Mouse (Mus musculus): Measurements from ENCODE around the gene Sirt6. TPM values are rescaled to one million over a fixed set of nuclear protein-coding genes. Genes with fewer than 3 reads are reported as not detected.

The Sirt6 gene
- total RNA-seq, 2 experiments from 2014 or later, result 28.0 to 29.3 TPM

Other genes starting within 250 kb of the Sirt6 start
- 10 to 100 TPM; 85.7 to 94.7 TPM for gene Fzr1, start 249.3 kb downstream of the Sirt6 start, total RNA-seq (2021)
- 10 to 100 TPM; 79.3 to 83.5 TPM for gene Dohh, start 243.4 kb downstream of the Sirt6 start, total RNA-seq (2021)
- gene Gm48551, start 243.3 kb downstream of the Sirt6 start, total RNA-seq (2021), result 1 to 10 TPM; 3.4 to 5.0 TPM
- 1 to 10 TPM; 2.5 to 3.5 TPM for gene Gm48552, start 238.8 kb downstream of the Sirt6 start, total RNA-seq (2021)
- 1 to 10 TPM; 2.0 to 2.2 TPM for gene Smim24, start 234.7 kb downstream of the Sirt6 start, total RNA-seq (2021)
- 10 to 100 TPM; 40.7 to 44.6 TPM for gene Nfic, start 172.2 kb downstream of the Sirt6 start, total RNA-seq (2021)
- gene Celf5, start 145.1 kb downstream of the Sirt6 start, total RNA-seq (2021), result 100 to 1,000 TPM; 287 to 297 TPM
- gene Ncln, start 131.4 kb downstream of the Sirt6 start, total RNA-seq (2021), result 100 to 1,000 TPM in 1 of 2 experiments, 10 to 100 TPM in 1; 94.8 to 102 TPM
- under 1 TPM; 0.18 to 0.28 TPM for gene S1pr4, start 127.7 kb downstream of the Sirt6 start, total RNA-seq (2021)
- gene Gna15, start 103.6 kb downstream of the Sirt6 start, total RNA-seq (2021), result 1 to 10 TPM; 2.3 to 2.9 TPM
- gene Gna11, start 82.6 kb downstream of the Sirt6 start, total RNA-seq (2021), result 100 to 1,000 TPM; 111 to 118 TPM
- gene Aes, start 68.3 kb downstream of the Sirt6 start, total RNA-seq (2021), result 100 to 1,000 TPM; 542 to 558 TPM
- gene Tle2, start 53.2 kb downstream of the Sirt6 start, total RNA-seq (2021), result 10 to 100 TPM; 20.9 to 22.4 TPM
- 1 to 10 TPM in 1 of 2 experiments, under 1 TPM in 1; 0.93 to 3.0 TPM for gene Tle6, start 26.7 kb downstream of the Sirt6 start, total RNA-seq (2021)
- gene BC025920, start 21.5 kb downstream of the Sirt6 start, total RNA-seq (2021), result 1 to 10 TPM; 1.9 to 2.2 TPM
- 10 to 100 TPM; 34.1 to 35.1 TPM for gene Ankrd24, start 743 bp upstream of the Sirt6 start, total RNA-seq (2021)
- 1 to 10 TPM; 5.0 to 5.7 TPM for gene Gm10778, start 21.3 kb upstream of the Sirt6 start, total RNA-seq (2021)
- 10 to 100 TPM in 1 of 2 experiments, 1 to 10 TPM in 1; 9.7 to 10.6 TPM for gene Zfp433, start 77.0 kb upstream of the Sirt6 start, total RNA-seq (2021)
- gene Gm3055, start 143.4 kb upstream of the Sirt6 start, total RNA-seq (2021), result 10 to 100 TPM in 1 of 2 experiments, 1 to 10 TPM in 1; 7.0 to 10.2 TPM
- 1 to 10 TPM; 3.2 to 3.9 TPM for gene Gm4767, start 184.4 kb upstream of the Sirt6 start, total RNA-seq (2021)
- gene Gm32687, start 236.1 kb upstream of the Sirt6 start, total RNA-seq (2021), result 1 to 10 TPM; 4.0 to 4.3 TPM